Mouse (Mus musculus): ENCODE measurements around the gene Nipsnap2.

GRCm38 (mm10) chr5:129701706-129702105 is 23.2 kb upstream of the Nipsnap2 start:
- no peak for TF ChIP-seq CTCF (IDR thresholded peaks at IDR 0.05; ENCODE audit: low read depth)
- no peak for TF ChIP-seq EP300 (IDR thresholded peaks at IDR 0.05; ENCODE audit: low read depth)
